In genomic region chr2:110981733-110982132, GRCm38 (mm10) we compare ENCODE assay signal across 8 mouse cellular contexts. TPM values are rescaled to one million over a fixed set of nuclear protein-coding genes. Genes with fewer than 3 reads are reported as not detected.
DNase-seq lines count a peak whose midpoint lies in the region; ATAC-seq lines count a peak whose summit lies in the region.

No protein-coding gene starts in this region.

- DNase-seq in kidney, adult 9 months = peak; percentile 24
- DNase-seq in kidney, adult 18-20 months = no peak
- peak; percentile 36 for DNase-seq in MEL-GATA-1-ER (ENCODE audit: extremely low read depth, low read depth)
- peak; percentile 66 for DNase-seq in embryo, embryonic 10.5 days (ENCODE audit: low spot score)
- peak; percentile 17 for DNase-seq in mesoderm, embryonic 11.5 days (ENCODE audit: low read depth, low spot score)
- DNase-seq in ovary, postnatal 10 days (ENCODE audit: low spot score) = no peak
- no peak for DNase-seq in kidney, adult 11 months

- ATAC-seq in erythroblast, adult 5-6 weeks (replicated peaks; ENCODE audit: low FRiP score, poor library complexity, severe bottlenecking) = no peak

RNA-seq across cellular contexts. Expression of gene Ano3, which starts 31.0 kb away (rescaled TPM):
- total RNA-seq in erythroblast, adult 5-6 weeks (2015; ENCODE audit: low replicate concordance) = not detected in 2 replicates
- total RNA-seq in erythroblast, adult 5-6 weeks (2017; ENCODE audit: low replicate concordance) = not detected in 2 replicates

Comparison
In these comparisons a context has a peak if more than half of its experiments do, and no peak if none do; other contexts are left out.
1. DNase-seq: peak in kidney, adult 9 months (single experiment), MEL-GATA-1-ER (single experiment), embryo, embryonic 10.5 days (single experiment) and mesoderm, embryonic 11.5 days (single experiment); none in kidney, adult 18-20 months (single experiment), ovary, postnatal 10 days (single experiment) and kidney, adult 11 months (single experiment).